Mouse (Mus musculus) hindbrain, postnatal 0 days (tissue): ENCODE measurements around the gene Agxt2. TPM values are rescaled to one million over a fixed set of nuclear protein-coding genes. Genes with fewer than 3 reads are reported as not detected.

Experiments used
- ATAC-seq: fragments of 200-750 bp; cut with Nextera tagmentation; 2 replicates; pipeline ENCODE4 v1.8.0; 2017; ENCODE audit warnings: mild to moderate bottlenecking, moderate TSS enrichment, moderate library complexity
- DNase-seq: peaks from one replicate; pipeline ENCODE4 v3.0.0-alpha.2; 2015; ENCODE audit warnings: low spot score
- H3K27ac ChIP-seq: fragments of 300-500 bp; sonication (generic); 2 replicates; pipeline ENCODE4 v1.5.1; 2014; ENCODE audit warnings: mild to moderate bottlenecking
- H3K27me3 ChIP-seq: fragments of 300-500 bp; sonication (generic); 2 replicates; pipeline ENCODE4 v1.6.1; 2014; ENCODE audit warnings: low read length, mixed read lengths; ENCODE audit not compliant: insufficient read depth
- H3K36me3 ChIP-seq: fragments of 300-500 bp; sonication (generic); 2 replicates; pipeline ENCODE4 v1.6.1; 2014; ENCODE audit warnings: low read length, mixed read lengths; ENCODE audit not compliant: insufficient read depth
- H3K4me1 ChIP-seq: fragments of 300-500 bp; sonication (generic); 2 replicates; pipeline ENCODE4 v1.6.1; 2014; ENCODE audit warnings: antibody characterized with exemption, low read length, mixed read lengths; ENCODE audit not compliant: insufficient read depth
- H3K4me2 ChIP-seq: fragments of 300-500 bp; sonication (generic); 2 replicates; pipeline ENCODE4 v1.6.1; 2014; ENCODE audit warnings: low read depth, mild to moderate bottlenecking, low read length, moderate library complexity, mixed read lengths
- H3K4me3 ChIP-seq: fragments of 300-500 bp; sonication (generic); 2 replicates; pipeline ENCODE4 v1.5.1; 2014; ENCODE audit warnings: low read length
- H3K9ac ChIP-seq: fragments of 300-500 bp; sonication (generic); replicated peaks from 2 replicates; pipeline ENCODE4 v1.6.1; 2014; ENCODE audit warnings: mild to moderate bottlenecking, low read length, moderate library complexity, mixed read lengths
- H3K9me3 ChIP-seq: fragments of 300-500 bp; sonication (generic); 2 replicates; pipeline ENCODE4 v1.6.1; 2016; ENCODE audit warnings: low read length, mixed read lengths
- CTCF ChIP-seq: IDR thresholded peaks from 2 replicates; pipeline ENCODE4 v1.5.1; 2016; ENCODE audit warnings: antibody characterized with exemption, control low read depth, low read depth
- WGBS: fragments of 180-500 bp; shearing (Covaris S2); extraction: QIAGEN DNeasy Blood & Tissue Kit; methylation state at CpG from one replicate; pipeline ENCODE4 v1.1.7; 2014; 5-methylcytosine and 5-hydroxymethylcytosine counted together
- polyA plus RNA-seq: library from polyadenylated mRNA; unstranded; fragments of >200 nt; fragmentation: Nextera tagmentation; extraction: Ambion mirVana; gene quantifications from 2 replicates; pipeline ENCODE4 v1.2.1, GENCODE M21; 2015
- total RNA-seq: library from RNA; depleted of rRNA; stranded (reverse); fragments of >200 nt; gene quantifications from 2 replicates; pipeline ENCODE4 v1.2.3, GENCODE M21; 2014

Agxt2 gene
- total and polyA plus RNA-seq, 2 experiments from 2014 or later: not detected

- H3K9me3 ChIP-seq: no peaks in the 10 kb centered on the region
- TF ChIP-seq CTCF: no peak
- H3K27ac ChIP-seq: no peak overlapping the region
- 71% methylated on average over 3 of the region's 3 CpGs for WGBS
- DNase-seq (no peak), ATAC-seq (no peak)
- H3K36me3 ChIP-seq: no peaks in the 10 kb centered on the region
- no peak overlapping the region for H3K4me2 ChIP-seq
- H3K9ac ChIP-seq: no peak overlapping the region
- no peaks in the 10 kb centered on the region for H3K27me3 ChIP-seq
- H3K4me3 ChIP-seq: no peak overlapping the region
- no peaks in the 10 kb centered on the region for H3K4me1 ChIP-seq
Measured at GRCm38 (mm10) chr15:10338606-10339005, 19.7 kb upstream of the Agxt2 start.

- H3K36me3 ChIP-seq: no peaks in the 10 kb centered on the region
- H3K9ac ChIP-seq: no peak overlapping the region
- ATAC-seq: no peak
- no peaks in the 10 kb centered on the region for H3K4me1 ChIP-seq
- no peaks in the 10 kb centered on the region for H3K27me3 ChIP-seq
- DNase-seq: no peak
- 91% methylated on average over 6 of the region's 6 CpGs for WGBS
- H3K4me2 ChIP-seq: no peak overlapping the region
- H3K9me3 ChIP-seq: no peaks in the 10 kb centered on the region
- H3K4me3 ChIP-seq: no peak overlapping the region
- H3K27ac ChIP-seq: no peak overlapping the region
- no peak for TF ChIP-seq CTCF
Measured at GRCm38 (mm10) chr15:10347044-10347443, 11.3 kb upstream of the Agxt2 start.

- no peak for TF ChIP-seq CTCF
- H3K4me3 ChIP-seq: no peak overlapping the region
- H3K36me3 ChIP-seq: no peaks in the 10 kb centered on the region
- no peak overlapping the region for H3K27ac ChIP-seq
- 95% methylated on average over 2 of the region's 2 CpGs for WGBS
- ATAC-seq: no peak
- H3K4me1 ChIP-seq: no peaks in the 10 kb centered on the region
- H3K9ac ChIP-seq: no peak overlapping the region
- H3K4me2 ChIP-seq: no peak overlapping the region
- DNase-seq: no peak
- H3K27me3 ChIP-seq: no peaks in the 10 kb centered on the region
- no peaks in the 10 kb centered on the region for H3K9me3 ChIP-seq
Measured at GRCm38 (mm10) chr15:10366331-10366730, 8.0 kb downstream of the Agxt2 start.

GRCm38 (mm10) chr15:10375404-10375803, 17.1 kb downstream of the Agxt2 start:
- ATAC-seq (no peak), DNase-seq (no peak)
- Histone ChIP-seq H3K27me3 (no peaks in the 10 kb centered on the region), H3K9me3 (no peaks in the 10 kb centered on the region), H3K9ac (no peak overlapping the region), H3K36me3 (no peaks in the 10 kb centered on the region), H3K4me1 (no peaks in the 10 kb centered on the region), H3K27ac (no peak overlapping the region), H3K4me2 (no peak overlapping the region), H3K4me3 (no peak overlapping the region)
- 87% methylated on average over 3 of the region's 3 CpGs for WGBS
- TF ChIP-seq CTCF: no peak

GRCm38 (mm10) chr15:10378338-10378959, 20.1 kb downstream of the Agxt2 start:
- no peak for ATAC-seq

GRCm38 (mm10) chr15:10379757-10380458, 21.6 kb downstream of the Agxt2 start:
- no peaks in the 10 kb centered on the region for H3K36me3 ChIP-seq
- H3K27me3 ChIP-seq: no peaks in the 10 kb centered on the region
- no peak for DNase-seq
- H3K4me1 ChIP-seq: no peaks in the 10 kb centered on the region
- H3K27ac ChIP-seq: no peak overlapping the region
- no peaks in the 10 kb centered on the region for H3K9me3 ChIP-seq
- 93% methylated on average over 3 of the region's 3 CpGs for whole genome bisulfite sequencing
- ATAC-seq: no peak
- H3K9ac ChIP-seq: no peak overlapping the region
- no peak overlapping the region for H3K4me2 ChIP-seq
- no peak for TF ChIP-seq CTCF
- no peak overlapping the region for H3K4me3 ChIP-seq

More at GRCm38 (mm10) chr15:10378338-10378959, 20.1 kb downstream of the Agxt2 start:
- no peak overlapping the region for H3K27ac ChIP-seq
- TF ChIP-seq CTCF: no peak
- no peak overlapping the region for H3K4me3 ChIP-seq
- H3K9me3 ChIP-seq: no peaks in the 10 kb centered on the region
- H3K27me3 ChIP-seq: no peaks in the 10 kb centered on the region
- WGBS: 90% methylated on average over 4 of the region's 4 CpGs
- no peak overlapping the region for H3K9ac ChIP-seq
- no peak overlapping the region for H3K4me2 ChIP-seq
- no peaks in the 10 kb centered on the region for H3K36me3 ChIP-seq
- no peak for DNase-seq
- no peaks in the 10 kb centered on the region for H3K4me1 ChIP-seq

- Histone ChIP-seq H3K36me3 (no peaks in the 10 kb centered on the region), H3K4me1 (no peaks in the 10 kb centered on the region), H3K27me3 (no peaks in the 10 kb centered on the region), H3K27ac (no peak overlapping the region), H3K4me3 (no peak overlapping the region), H3K9me3 (no peaks in the 10 kb centered on the region), H3K9ac (no peak overlapping the region), H3K4me2 (no peak overlapping the region)
- no peak for TF ChIP-seq CTCF
- ATAC-seq (no peak), DNase-seq (no peak)
- 68% methylated on average over 2 of the region's 2 CpGs for WGBS
Measured at GRCm38 (mm10) chr15:10387263-10387662, 28.9 kb downstream of the Agxt2 start.
